Mouse (Mus musculus) limb, embryonic 12.5 days (tissue): ENCODE data around the gene Kcne3. TPM values are rescaled to one million over a fixed set of nuclear protein-coding genes. Genes with fewer than 3 reads are reported as not detected.

ENCODE experiments used
- ATAC-seq: fragments of 200-750 bp; cut with Nextera tagmentation; 2 replicates; pipeline ENCODE4 v1.8.0; 2017; ENCODE audit warnings: low read depth, moderate TSS enrichment; ENCODE audit not compliant: insufficient number of reproducible peaks, insufficient read depth, low FRiP score, low TSS enrichment
- H3K27ac ChIP-seq: fragments of 300-500 bp; sonication (generic); 2 replicates; pipeline ENCODE4 v1.5.1; 2016; ENCODE audit warnings: mild to moderate bottlenecking, moderate library complexity
- H3K27me3 ChIP-seq: fragments of 300-500 bp; sonication (generic); 2 replicates; pipeline ENCODE4 v1.6.1; 2016; ENCODE audit warnings: mild to moderate bottlenecking, moderate library complexity
- H3K36me3 ChIP-seq: fragments of 300-500 bp; sonication (generic); 2 replicates; pipeline ENCODE4 v1.6.1; 2016; ENCODE audit warnings: mild to moderate bottlenecking, moderate library complexity
- H3K4me1 ChIP-seq: fragments of 300-500 bp; sonication (generic); replicated peaks from 2 replicates; pipeline ENCODE4 v1.6.1; 2016
- H3K4me2 ChIP-seq: fragments of 300-500 bp; sonication (generic); 2 replicates; pipeline ENCODE4 v1.6.1; 2016; ENCODE audit warnings: mild to moderate bottlenecking, moderate library complexity
- H3K4me3 ChIP-seq: fragments of 300-500 bp; sonication (generic); replicated peaks from 2 replicates; pipeline ENCODE4 v1.5.1; 2016; ENCODE audit warnings: mild to moderate bottlenecking
- H3K9ac ChIP-seq: fragments of 300-500 bp; sonication (generic); replicated peaks from 2 replicates; pipeline ENCODE4 v1.6.1; 2016; ENCODE audit warnings: mild to moderate bottlenecking, moderate library complexity
- H3K9me3 ChIP-seq: fragments of 300-500 bp; sonication (generic); 2 replicates; pipeline ENCODE4 v1.6.1; 2016; ENCODE audit warnings: mild to moderate bottlenecking, moderate library complexity
- WGBS: fragments of 180-500 bp; shearing (Covaris S2); methylation state at CpG from one replicate; pipeline ENCODE4 v1.1.7; 2016; 5-methylcytosine and 5-hydroxymethylcytosine counted together
- polyA plus RNA-seq: library from polyadenylated mRNA; unstranded; fragments of >200 nt; fragmentation: Nextera tagmentation; extraction: Ambion mirVana; gene quantifications from 2 replicates; pipeline ENCODE4 v1.2.1, GENCODE M21; 2016

Gene Kcne3
- polyA plus RNA-seq, 1 experiment from 2014 or later: 22.3 TPM

- WGBS: 79% methylated on average over 9 of the region's 9 CpGs
- Histone ChIP-seq H3K36me3 (no peaks in the 10 kb centered on the region), H3K27me3 (no peaks in the 10 kb centered on the region), H3K4me3 (no peak overlapping the region), H3K9me3 (no peaks in the 10 kb centered on the region), H3K27ac (no peak overlapping the region), H3K4me1 (peaks cover 7% of the 10 kb centered on the region; the same call in 1 of the 2 replicates), H3K4me2 (no peak overlapping the region), H3K9ac (no peak overlapping the region)
- ATAC-seq: no peak
Measured at GRCm38 (mm10) chr7:100216601-100217565, 40.6 kb downstream of the Kcne3 start.

DNA sequence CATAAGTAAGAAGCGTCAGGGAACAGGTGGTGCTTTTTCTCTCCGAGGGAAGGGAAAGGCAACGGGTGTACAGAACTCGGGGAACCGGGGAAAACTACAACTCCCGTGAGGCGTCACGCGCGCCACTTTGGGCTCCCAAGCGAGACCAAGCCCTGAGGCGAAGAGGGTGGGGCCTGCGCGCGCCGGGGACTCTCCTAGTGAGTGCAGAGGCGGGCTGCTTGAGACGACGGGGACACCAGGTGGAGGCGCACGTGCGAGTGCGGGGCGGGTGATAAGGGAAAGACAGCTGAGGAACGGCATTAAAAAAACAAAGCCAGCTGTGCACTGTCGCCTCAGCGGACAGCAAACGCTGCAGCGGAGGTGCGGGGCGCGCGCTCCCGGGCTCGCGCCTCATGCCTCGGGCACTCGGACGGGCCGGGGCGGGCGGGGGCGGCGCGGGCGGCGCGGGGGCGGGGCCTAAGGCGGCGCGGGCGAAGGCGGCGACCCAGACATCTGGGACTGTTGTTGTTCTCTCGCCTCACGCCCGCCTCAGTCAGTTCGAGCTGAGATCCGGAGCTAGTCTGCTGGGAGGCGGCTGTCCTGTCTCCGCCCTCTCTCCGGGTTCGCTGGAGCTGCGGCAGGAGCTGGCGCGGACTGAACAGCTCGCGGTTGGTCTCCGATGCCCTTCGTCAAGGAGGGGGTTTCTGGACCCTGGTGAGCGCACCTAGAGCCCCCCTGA, 51.0 kb downstream of the Kcne3 start, which contains the start of gene Pgm2l1:
Gene Pgm2l1, plus strand, starts transcription at position 237 of the 718 bp plus-strand sequence.
- H3K4me1 ChIP-seq: peaks cover 6% of the 10 kb centered on the region
- ATAC-seq: peak; percentile 98
- H3K4me2 ChIP-seq: peak within 1 kb of the TSS; percentile 97
- H3K4me3 ChIP-seq: peak within 1 kb of the TSS; percentile 84
- peak within 1 kb of the TSS; percentile 88 for H3K27ac ChIP-seq
- WGBS: under 1% methylated on average over 71 of the region's 72 CpGs
- H3K9ac ChIP-seq: peak within 1 kb of the TSS; percentile 75
- H3K9me3 ChIP-seq: no peaks in the 10 kb centered on the region
- H3K27me3 ChIP-seq: no peaks in the 10 kb centered on the region
- no peaks in the 10 kb centered on the region for H3K36me3 ChIP-seq

GRCm38 (mm10) chr7:100227896-100228525, 51.7 kb downstream of the Kcne3 start:
- Histone ChIP-seq H3K4me3 (peak overlapping the region; percentile 84), H3K9ac (peak overlapping the region; percentile 75), H3K27ac (peak overlapping the region; percentile 88), H3K4me2 (peak overlapping the region; percentile 97), H3K27me3 (no peaks in the 10 kb centered on the region), H3K9me3 (no peaks in the 10 kb centered on the region), H3K4me1 (peaks cover 6% of the 10 kb centered on the region), H3K36me3 (no peaks in the 10 kb centered on the region)
- WGBS: under 1% methylated on average over 23 of the region's 23 CpGs
- ATAC-seq: peak; percentile 49

- no peak for ATAC-seq
- H3K4me3 ChIP-seq: no peak overlapping the region; the same call in 1 of the 2 replicates
- H3K36me3 ChIP-seq: no peaks in the 10 kb centered on the region
- H3K9ac ChIP-seq: no peak overlapping the region
- no peaks in the 10 kb centered on the region for H3K27me3 ChIP-seq
- no peak overlapping the region for H3K27ac ChIP-seq
- H3K4me1 ChIP-seq: peaks cover 6% of the 10 kb centered on the region
- peak overlapping the region; percentile 97 for H3K4me2 ChIP-seq
- H3K9me3 ChIP-seq: no peaks in the 10 kb centered on the region
- 71% methylated on average over 3 of the region's 3 CpGs for WGBS
Measured at GRCm38 (mm10) chr7:100228957-100229356, 52.7 kb downstream of the Kcne3 start.

DNA sequence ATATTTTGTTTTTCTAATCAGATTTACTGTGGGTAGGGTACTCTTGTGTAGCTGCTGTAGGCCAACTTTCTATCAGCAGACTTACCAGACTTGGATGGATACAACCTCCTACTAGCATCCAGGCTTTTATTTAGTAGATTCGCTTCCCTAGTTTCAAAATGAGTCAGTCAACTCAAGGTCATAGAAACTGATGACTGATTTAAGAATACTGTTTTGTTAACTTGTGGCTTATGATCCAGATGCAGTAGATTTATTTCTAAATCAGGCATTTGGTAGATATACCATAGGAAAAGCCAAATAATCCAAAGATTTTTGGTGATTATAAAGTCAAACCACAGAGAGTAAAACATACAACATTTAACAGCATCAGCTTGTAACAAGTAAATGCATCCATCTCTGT, 54.3 kb downstream of the Kcne3 start:
- peaks cover 6% of the 10 kb centered on the region for H3K4me1 ChIP-seq
- H3K9ac ChIP-seq: no peak overlapping the region
- no peaks in the 10 kb centered on the region for H3K27me3 ChIP-seq
- no peak overlapping the region for H3K4me2 ChIP-seq
- no peak overlapping the region for H3K27ac ChIP-seq
- H3K36me3 ChIP-seq: no peaks in the 10 kb centered on the region
- ATAC-seq: no peak
- WGBS: 95% methylated on average over 1 of the region's 1 CpGs
- no peak overlapping the region for H3K4me3 ChIP-seq
- no peaks in the 10 kb centered on the region for H3K9me3 ChIP-seq

GRCm38 (mm10) chr7:100231661-100232060, 55.4 kb downstream of the Kcne3 start:
- 11% methylated on average over 1 of the region's 1 CpGs for WGBS
- Histone ChIP-seq H3K9ac (no peak overlapping the region), H3K4me1 (peaks cover 6% of the 10 kb centered on the region), H3K4me3 (no peak overlapping the region), H3K4me2 (no peak overlapping the region), H3K27ac (no peak overlapping the region), H3K9me3 (no peaks in the 10 kb centered on the region), H3K27me3 (no peaks in the 10 kb centered on the region), H3K36me3 (no peaks in the 10 kb centered on the region)
- no peak for ATAC-seq

GRCm38 (mm10) chr7:100233681-100234080, 57.4 kb downstream of the Kcne3 start:
- Histone ChIP-seq H3K4me3 (no peak overlapping the region), H3K36me3 (no peaks in the 10 kb centered on the region), H3K9ac (no peak overlapping the region), H3K4me1 (peaks cover 2% of the 10 kb centered on the region), H3K27me3 (no peaks in the 10 kb centered on the region), H3K27ac (no peak overlapping the region), H3K4me2 (no peak overlapping the region), H3K9me3 (no peaks in the 10 kb centered on the region)
- no peak for ATAC-seq

Other genes starting within 250 kb of the Kcne3 start
- 7.9 and 8.0 TPM in 2 replicates for gene Rnf169, start 196.1 kb upstream of the Kcne3 start, polyA plus RNA-seq
- 2.6 and 3.6 TPM in 2 replicates for gene Chrdl2, start 170.3 kb upstream of the Kcne3 start, polyA plus RNA-seq
- gene Pold3, start 54.9 kb upstream of the Kcne3 start, polyA plus RNA-seq: 84.0 and 89.5 TPM in 2 replicates
- gene Lipt2, start 17.2 kb upstream of the Kcne3 start, polyA plus RNA-seq: 26.2 and 26.9 TPM in 2 replicates
- 3.8 and 4.2 TPM in 2 replicates for gene Pgm2l1, start 50.9 kb downstream of the Kcne3 start, polyA plus RNA-seq
- gene P4ha3, start 109.0 kb downstream of the Kcne3 start, polyA plus RNA-seq: 6.7 and 11.1 TPM in 2 replicates
- gene C2cd3, start 195.7 kb downstream of the Kcne3 start, polyA plus RNA-seq: 37.7 and 40.4 TPM in 2 replicates
- gene Ppme1, start 195.8 kb downstream of the Kcne3 start, polyA plus RNA-seq: 53.8 and 60.6 TPM in 2 replicates